Mouse (Mus musculus) cerebellum, adult 2 months (tissue): ENCODE data around the gene Zfp14. TPM values are rescaled to one million over a fixed set of nuclear protein-coding genes. Genes with fewer than 3 reads are reported as not detected.

ENCODE experiments used
- DNase-seq, 2 experiments: peaks; one replicate each; pipeline ENCODE4 v3.0.0; 2021
- H3K27ac ChIP-seq: fragments of 200-500 bp; 2 replicates; pipeline ENCODE4 v1.5.1; 2012; ENCODE audit warnings: low read length, control low read depth, inconsistent platforms; ENCODE audit not compliant: insufficient read depth
- H3K27me3 ChIP-seq: fragments of 200-500 bp; 2 replicates; pipeline ENCODE4 v1.6.1; 2012; ENCODE audit warnings: inconsistent platforms, mild to moderate bottlenecking, low read length, moderate library complexity; ENCODE audit not compliant: control insufficient read depth, insufficient read depth
- H3K4me1 ChIP-seq: fragments of 200-500 bp; 2 replicates; pipeline ENCODE4 v1.6.1; 2011; ENCODE audit warnings: low read length; ENCODE audit not compliant: control insufficient read depth, insufficient read depth
- H3K4me3 ChIP-seq: fragments of 200-500 bp; replicated peaks from 2 replicates; pipeline ENCODE3; 2011; ENCODE audit warnings: mild to moderate bottlenecking, low read depth, low read length, control low read depth; ENCODE audit not compliant: insufficient read depth
- CTCF ChIP-seq: fragments of 200-500 bp; IDR thresholded peaks from 2 replicates; pipeline ENCODE4 v1.5.1; 2011; ENCODE audit warnings: low read depth, mild to moderate bottlenecking, control low read depth, low read length, moderate library complexity, borderline replicate concordance; ENCODE audit not compliant: insufficient read depth
- POLR2A ChIP-seq: fragments of 200-500 bp; IDR thresholded peaks from 2 replicates; pipeline ENCODE4 v1.6.1; 2011; ENCODE audit warnings: low read length, control low read depth, borderline replicate concordance; ENCODE audit not compliant: insufficient read depth
- WGBS: fragments of 180-500 bp; shearing (Covaris S2); methylation state at CpG from one replicate; pipeline ENCODE4 v1.1.7; 2018; 5-methylcytosine and 5-hydroxymethylcytosine counted together
- polyA plus RNA-seq: library from polyadenylated mRNA; depleted of rRNA; stranded (reverse); fragments of >200 nt; gene quantifications from 2 replicates; pipeline ENCODE4 v1.2.3, GENCODE M21; 2012; rRNA removed

Gene Zfp14
- 14.8 and 18.3 TPM in 2 replicates for polyA plus RNA-seq

GRCm38 (mm10) chr7:30050882-30051548, at the start of gene Zfp14:
Gene Zfp14 (minus strand): TSS chr7:30051380.
- TF ChIP-seq POLR2A (peak; percentile 76; the same call in 1 of the 2 replicates), CTCF (no peak)
- peak within 1 kb of the TSS; percentile 65 for H3K27ac ChIP-seq
- no peaks in the 10 kb centered on the region for H3K27me3 ChIP-seq
- peak within 1 kb of the TSS; percentile 78 for H3K4me3 ChIP-seq
- under 1% methylated on average over 40 of the region's 40 CpGs for WGBS
- peak; percentile 94 to 95 for DNase-seq
- 0 out of 2 replicates have a peak, but pooled peaks cover 3% of the 10 kb centered on the region for H3K4me1 ChIP-seq

- WGBS = 24% methylated on average over 13 of the region's 13 CpGs
- TF ChIP-seq CTCF = no peak
- TF ChIP-seq POLR2A = no peak
- H3K27me3 ChIP-seq = no peaks in the 10 kb centered on the region
- DNase-seq = peak; percentile 75 to 79
- H3K4me3 ChIP-seq = peak overlapping the region; percentile 28
- H3K4me1 ChIP-seq = peaks cover 13% of the 10 kb centered on the region
- H3K27ac ChIP-seq = peak overlapping the region; percentile 50; the same call in 1 of the 2 replicates
Measured at GRCm38 (mm10) chr7:30099297-30099696, 48.1 kb upstream of the Zfp14 start.

- no peak overlapping the region for H3K27ac ChIP-seq
- 1% methylated on average over 5 of the region's 5 CpGs for WGBS
- DNase-seq = no peak
- H3K4me3 ChIP-seq = peak overlapping the region; percentile 100
- TF ChIP-seq POLR2A (no peak), CTCF (no peak)
- H3K4me1 ChIP-seq = peaks cover 13% of the 10 kb centered on the region
- no peaks in the 10 kb centered on the region for H3K27me3 ChIP-seq
Measured at GRCm38 (mm10) chr7:30095551-30096125, 44.5 kb upstream of the Zfp14 start.

- peak; percentile 92 to 93 for DNase-seq
- WGBS = under 1% methylated on average over 26 of the region's 26 CpGs
- peaks cover 13% of the 10 kb centered on the region for H3K4me1 ChIP-seq
- peak within 1 kb of the TSS; percentile 37 for H3K27ac ChIP-seq
- peak within 1 kb of the TSS; percentile 100 for H3K4me3 ChIP-seq
- no peak for TF ChIP-seq CTCF
- peak; percentile 66; the same call in 1 of the 2 replicates for TF ChIP-seq POLR2A
- no peaks in the 10 kb centered on the region for H3K27me3 ChIP-seq
Measured at GRCm38 (mm10) chr7:30094646-30095429, 43.7 kb upstream of the Zfp14 start, which contains the start of gene Zfp260. Gene Zfp260 (plus strand): TSS chr7:30094777.

GRCm38 (mm10) chr7:30093918-30094415, 42.8 kb upstream of the Zfp14 start:
- WGBS = 68% methylated on average over 6 of the region's 6 CpGs
- H3K27ac ChIP-seq = no peak overlapping the region
- TF ChIP-seq POLR2A (no peak), CTCF (no peak)
- H3K27me3 ChIP-seq = no peaks in the 10 kb centered on the region
- no peak overlapping the region for H3K4me3 ChIP-seq
- DNase-seq = no peak
- H3K4me1 ChIP-seq = peaks cover 16% of the 10 kb centered on the region

GRCm38 (mm10) chr7:30092666-30093065, 41.5 kb upstream of the Zfp14 start:
- H3K4me1 ChIP-seq = peaks cover 9% of the 10 kb centered on the region
- WGBS = 80% methylated on average over 9 of the region's 9 CpGs

GRCm38 (mm10) chr7:30090970-30091585, 39.9 kb upstream of the Zfp14 start:
- H3K4me3 ChIP-seq = peak overlapping the region; percentile 78
- TF ChIP-seq POLR2A (no peak), CTCF (no peak)
- H3K4me1 ChIP-seq = peaks cover 5% of the 10 kb centered on the region
- no peaks in the 10 kb centered on the region for H3K27me3 ChIP-seq
- DNase-seq = peak in 1 of 2 experiments; percentile 32
- 6% methylated on average over 9 of the region's 9 CpGs for WGBS
- H3K27ac ChIP-seq = peak overlapping the region; percentile 64

More at GRCm38 (mm10) chr7:30092666-30093065, 41.5 kb upstream of the Zfp14 start:
- H3K27me3 ChIP-seq = no peaks in the 10 kb centered on the region
- no peak for DNase-seq
- TF ChIP-seq POLR2A (no peak), CTCF (no peak)
- no peak overlapping the region for H3K4me3 ChIP-seq
- H3K27ac ChIP-seq = no peak overlapping the region
